Mouse (Mus musculus) megakaryocyte, embryonic 14.5 days (primary cell): Measurements from ENCODE around the gene Pibf1.

Experiments used
- FLI1 ChIP-seq: IDR thresholded peaks from 2 replicates; pipeline ENCODE4 v1.6.1; 2012; ENCODE audit warnings: low read length, inconsistent platforms, mixed read lengths
- GATA1 ChIP-seq: IDR thresholded peaks from 3 replicates; pipeline ENCODE4 v1.6.1; 2012; ENCODE audit warnings: mixed read lengths, low read length, inconsistent platforms, borderline replicate concordance

DNA sequence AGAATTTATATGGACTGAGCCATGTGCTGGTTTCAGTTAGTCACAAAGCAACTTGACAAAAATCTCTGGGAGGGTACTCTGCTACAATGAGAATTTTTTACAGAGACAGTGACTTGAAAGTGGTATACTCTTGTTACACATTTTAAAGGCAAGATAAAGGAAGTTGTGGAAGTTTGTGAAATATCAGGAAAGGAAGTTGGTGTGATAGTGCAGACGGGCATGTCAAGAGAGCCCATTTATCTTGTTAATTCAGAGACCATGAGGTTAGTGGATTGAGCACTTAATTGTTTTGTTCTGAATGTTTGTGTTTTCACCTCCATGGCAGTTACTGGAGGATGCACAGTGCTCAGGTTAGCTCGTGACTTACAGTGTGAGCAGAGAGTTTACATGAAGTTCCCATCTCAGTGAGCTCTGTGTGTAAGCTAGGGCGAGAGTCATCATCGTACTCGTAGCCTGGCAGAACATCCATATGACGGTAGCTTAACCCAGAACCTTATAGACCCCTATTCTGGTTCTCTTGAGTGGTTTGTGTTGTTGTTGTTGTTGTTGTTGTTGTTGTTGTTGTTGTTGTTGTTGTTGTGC, 5.4 kb downstream of the Pibf1 start:
- no peak for TF ChIP-seq GATA1
- no peak for TF ChIP-seq FLI1
